Mouse (Mus musculus): ENCODE measurements around the gene Kcne1.

GRCm38 (mm10) chr16:92369260-92369659 is 10.0 kb upstream of the Kcne1 start:
- TF ChIP-seq CTCF (IDR thresholded peaks at IDR 0.05; ENCODE audit: borderline replicate concordance, insufficient read depth, low read length) (no peak), POLR2A (IDR thresholded peaks at IDR 0.05; ENCODE audit: low read depth, low read length) (no peak)
